Mouse (Mus musculus): ENCODE results near the gene Tmbim4. TPM values are rescaled to one million over a fixed set of nuclear protein-coding genes. Genes with fewer than 3 reads are reported as not detected.

Tmbim4 gene
- polyA plus RNA-seq, 1 experiment from 2014 or later, result 165 TPM

DNA sequence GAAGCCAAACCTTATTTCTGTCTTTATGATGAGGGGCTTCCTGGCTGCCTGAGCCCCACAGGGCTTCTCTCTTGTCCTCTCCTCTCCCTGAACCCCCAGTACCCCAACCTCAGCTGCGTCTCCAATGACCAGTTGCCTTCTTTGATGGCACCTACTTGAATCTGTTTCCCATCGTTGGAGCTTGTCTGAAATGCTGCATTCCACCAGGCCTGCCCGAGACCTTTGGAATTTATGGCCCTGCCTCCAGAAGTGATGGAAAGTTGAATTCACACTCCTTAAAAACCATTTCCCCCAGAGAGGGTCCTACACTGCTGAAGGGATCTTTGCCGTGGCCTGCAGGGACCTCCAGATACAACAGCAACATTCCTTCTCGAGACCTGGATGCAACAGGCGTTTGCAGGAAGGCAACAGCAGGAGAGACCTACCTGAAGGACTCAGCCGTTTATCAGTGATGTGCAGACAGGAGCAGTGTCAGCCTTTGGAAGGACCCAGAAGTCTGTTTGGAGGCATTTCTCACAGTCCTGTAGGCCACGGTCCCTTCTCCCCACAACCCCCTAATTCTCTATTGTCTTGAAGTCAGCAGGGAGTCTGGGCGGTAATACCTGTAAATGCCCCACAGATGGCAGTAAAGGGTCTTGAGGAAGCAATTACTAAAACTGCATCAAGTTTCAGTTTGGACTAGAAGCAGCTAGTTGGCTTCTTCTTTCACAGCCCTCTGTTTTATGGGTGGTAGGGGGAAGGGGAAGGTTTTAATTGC lies 45.8 kb downstream of the Tmbim4 start:
- H3K4me3 ChIP-seq (ENCODE audit: low read depth, low read length), result no peak overlapping the region
- no peak for ATAC-seq
- H3K4me1 ChIP-seq (ENCODE audit: insufficient read depth, low read depth, low read length), result no peaks in the 10 kb centered on the region
- H3K27ac ChIP-seq (ENCODE audit: low read length), result no peak overlapping the region
- WGBS, result 38% methylated on average over 9 of the region's 9 CpGs
- H3K4me2 ChIP-seq (replicated peaks; ENCODE audit: low read depth, low read length), result no peak overlapping the region
- TF ChIP-seq CTCF (IDR thresholded peaks at IDR 0.05) (peak; percentile 83), EP300 (IDR thresholded peaks at IDR 0.05) (no peak)
- H3K27me3 ChIP-seq (replicated peaks; ENCODE audit: insufficient read depth, low read length), result no peaks in the 10 kb centered on the region
- DNase-seq (ENCODE audit: low spot score), result peak; percentile 84
- H3K9ac ChIP-seq (replicated peaks; ENCODE audit: low read depth), result no peak overlapping the region
- no peaks in the 10 kb centered on the region for H3K36me3 ChIP-seq (ENCODE audit: insufficient read depth, low read length)
- no peaks in the 10 kb centered on the region for H3K9me3 ChIP-seq (ENCODE audit: low read length)

DNA sequence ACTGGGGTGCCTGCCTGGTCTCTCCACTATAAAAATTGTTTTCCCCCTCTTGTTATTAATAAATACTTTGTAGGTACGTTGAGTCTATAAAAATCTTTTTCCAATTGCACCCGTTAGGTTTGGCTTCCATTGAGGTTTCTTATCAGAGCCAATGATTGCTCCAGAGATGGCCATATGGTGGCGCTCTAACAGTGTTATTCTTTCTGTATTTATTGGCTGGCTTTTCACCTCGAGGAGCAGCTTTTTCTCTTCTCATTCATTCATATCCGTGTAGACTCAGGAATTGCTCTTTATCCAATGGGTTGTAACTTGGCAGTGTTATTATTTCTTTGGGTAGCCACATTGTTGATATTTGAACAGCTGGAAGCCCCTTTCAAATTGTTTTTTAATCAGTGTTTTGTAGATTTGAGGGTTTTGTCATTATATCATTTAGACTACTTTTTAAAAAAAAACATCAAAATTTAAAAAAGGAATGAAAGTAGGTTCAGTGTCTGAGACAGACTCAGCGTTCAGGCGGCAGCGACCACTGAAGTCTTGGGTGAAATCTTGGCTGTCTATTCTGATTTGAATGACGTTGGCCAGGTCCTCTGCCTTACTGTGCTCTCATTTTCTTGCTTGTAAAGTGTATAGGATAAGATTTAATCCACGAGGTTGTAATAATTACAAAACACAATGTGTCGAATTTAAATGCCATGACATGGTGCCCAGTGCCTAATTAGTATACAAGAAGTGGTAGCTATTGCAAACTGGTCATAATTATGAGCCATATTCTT lies 49.7 kb downstream of the Tmbim4 start:
- Histone ChIP-seq H3K9ac (replicated peaks; ENCODE audit: low read depth) (no peak overlapping the region), H3K9me3 (ENCODE audit: low read length) (no peaks in the 10 kb centered on the region), H3K27ac (ENCODE audit: low read length) (no peak overlapping the region), H3K4me1 (ENCODE audit: insufficient read depth, low read depth, low read length) (no peaks in the 10 kb centered on the region), H3K4me3 (ENCODE audit: low read depth, low read length) (no peak overlapping the region), H3K4me2 (replicated peaks; ENCODE audit: low read depth, low read length) (no peak overlapping the region), H3K27me3 (replicated peaks; ENCODE audit: insufficient read depth, low read length) (no peaks in the 10 kb centered on the region), H3K36me3 (ENCODE audit: insufficient read depth, low read length) (no peaks in the 10 kb centered on the region)
- no peak for ATAC-seq
- no peak for DNase-seq (ENCODE audit: low spot score)
- 57% methylated on average over 11 of the region's 11 CpGs for WGBS
- TF ChIP-seq CTCF (IDR thresholded peaks at IDR 0.05) (peak; percentile 26; the same call in 1 of the 2 replicates), EP300 (IDR thresholded peaks at IDR 0.05) (no peak)

DNA sequence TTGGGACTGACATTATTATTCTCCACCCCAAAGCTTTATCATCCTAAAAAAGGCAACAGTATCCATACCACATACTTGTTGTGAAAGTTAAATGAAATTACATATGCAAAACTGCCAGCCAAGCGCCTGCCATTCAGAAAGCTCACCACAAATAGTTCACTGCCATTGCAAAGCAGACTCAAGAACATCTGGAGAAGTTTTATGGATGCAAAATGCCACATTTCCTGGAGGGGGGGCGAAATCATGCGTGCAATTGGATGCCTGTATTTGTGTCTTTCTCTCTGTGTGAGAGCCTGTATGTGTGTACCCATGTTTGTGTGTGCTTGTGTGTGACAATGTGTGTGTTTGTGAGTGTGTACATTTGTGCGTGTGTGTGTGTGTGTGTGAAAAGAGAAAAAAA lies 50.4 kb downstream of the Tmbim4 start:
- Histone ChIP-seq H3K9me3 (ENCODE audit: low read length) (no peaks in the 10 kb centered on the region), H3K4me1 (ENCODE audit: insufficient read depth, low read depth, low read length) (no peaks in the 10 kb centered on the region), H3K27ac (ENCODE audit: low read length) (no peak overlapping the region), H3K9ac (replicated peaks; ENCODE audit: low read depth) (no peak overlapping the region), H3K4me3 (ENCODE audit: low read depth, low read length) (no peak overlapping the region), H3K27me3 (replicated peaks; ENCODE audit: insufficient read depth, low read length) (no peaks in the 10 kb centered on the region), H3K4me2 (replicated peaks; ENCODE audit: low read depth, low read length) (no peak overlapping the region), H3K36me3 (ENCODE audit: insufficient read depth, low read length) (no peaks in the 10 kb centered on the region)
- DNase-seq (ENCODE audit: low spot score), result no peak
- WGBS, result 85% methylated on average over 4 of the region's 4 CpGs
- no peak for ATAC-seq
- TF ChIP-seq CTCF (IDR thresholded peaks at IDR 0.05), result no peak
- no peak for TF ChIP-seq EP300 (IDR thresholded peaks at IDR 0.05)

DNA sequence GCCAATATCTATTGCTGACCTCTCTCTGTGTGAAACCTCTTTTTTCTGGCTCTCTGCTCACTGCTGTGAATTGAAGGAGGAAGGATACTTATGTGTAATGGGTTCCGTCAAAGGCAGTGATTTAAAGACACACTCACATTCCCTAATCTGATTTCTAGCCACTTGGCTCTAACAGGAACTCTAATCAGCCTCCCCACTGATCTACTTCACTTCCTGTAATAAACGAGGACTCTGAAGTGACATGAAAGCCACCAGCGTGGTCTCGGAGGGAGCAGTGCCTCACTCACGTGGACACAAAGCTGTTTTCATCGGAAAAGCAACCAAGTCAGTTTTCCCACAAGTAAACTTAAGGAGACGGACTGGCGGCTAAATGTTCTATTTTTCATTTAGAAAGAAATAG lies 51.4 kb downstream of the Tmbim4 start:
- Histone ChIP-seq H3K36me3 (ENCODE audit: insufficient read depth, low read length) (no peaks in the 10 kb centered on the region), H3K27ac (ENCODE audit: low read length) (no peak overlapping the region), H3K4me3 (ENCODE audit: low read depth, low read length) (no peak overlapping the region), H3K9me3 (ENCODE audit: low read length) (no peaks in the 10 kb centered on the region), H3K4me1 (ENCODE audit: insufficient read depth, low read depth, low read length) (no peaks in the 10 kb centered on the region), H3K9ac (replicated peaks; ENCODE audit: low read depth) (no peak overlapping the region), H3K4me2 (replicated peaks; ENCODE audit: low read depth, low read length) (no peak overlapping the region; the same call in 1 of the 2 replicates), H3K27me3 (replicated peaks; ENCODE audit: insufficient read depth, low read length) (no peaks in the 10 kb centered on the region)
- ATAC-seq (no peak), DNase-seq (ENCODE audit: low spot score) (no peak)
- WGBS, result 14% methylated on average over 8 of the region's 8 CpGs
- TF ChIP-seq EP300 (IDR thresholded peaks at IDR 0.05) (no peak), CTCF (IDR thresholded peaks at IDR 0.05) (no peak)

DNA sequence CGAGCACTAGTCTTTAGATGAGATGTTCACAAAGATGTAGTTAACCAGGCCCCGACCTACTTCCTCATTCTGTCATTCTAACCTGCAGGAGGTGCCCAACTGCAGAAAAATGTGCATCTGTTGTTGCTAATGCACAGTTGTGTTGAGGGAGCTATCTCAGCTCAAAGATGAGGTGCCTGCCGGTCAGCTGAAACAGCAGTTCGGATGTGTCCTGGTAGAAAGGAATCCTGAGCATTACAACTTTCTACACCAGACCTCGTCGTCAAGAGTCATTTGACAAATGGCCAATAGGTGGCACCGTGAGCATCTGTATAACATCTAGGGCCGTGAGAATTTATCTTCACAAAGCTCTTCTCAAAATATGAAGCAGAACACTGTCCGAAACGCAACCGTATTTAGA lies 55.8 kb downstream of the Tmbim4 start:
- ATAC-seq (no peak), DNase-seq (ENCODE audit: low spot score) (peak; percentile 76)
- H3K4me2 ChIP-seq (replicated peaks; ENCODE audit: low read depth, low read length), result no peak overlapping the region
- no peak overlapping the region for H3K27ac ChIP-seq (ENCODE audit: low read length)
- H3K4me1 ChIP-seq (ENCODE audit: insufficient read depth, low read depth, low read length), result no peaks in the 10 kb centered on the region
- 16% methylated on average over 11 of the region's 11 CpGs for WGBS
- no peaks in the 10 kb centered on the region for H3K27me3 ChIP-seq (replicated peaks; ENCODE audit: insufficient read depth, low read length)
- peak; percentile 75 for TF ChIP-seq CTCF (IDR thresholded peaks at IDR 0.05)
- no peak for TF ChIP-seq EP300 (IDR thresholded peaks at IDR 0.05)
- no peak overlapping the region for H3K9ac ChIP-seq (replicated peaks; ENCODE audit: low read depth)
- H3K36me3 ChIP-seq (ENCODE audit: insufficient read depth, low read length), result no peaks in the 10 kb centered on the region
- no peak overlapping the region for H3K4me3 ChIP-seq (ENCODE audit: low read depth, low read length)
- H3K9me3 ChIP-seq (ENCODE audit: low read length), result no peaks in the 10 kb centered on the region

DNA sequence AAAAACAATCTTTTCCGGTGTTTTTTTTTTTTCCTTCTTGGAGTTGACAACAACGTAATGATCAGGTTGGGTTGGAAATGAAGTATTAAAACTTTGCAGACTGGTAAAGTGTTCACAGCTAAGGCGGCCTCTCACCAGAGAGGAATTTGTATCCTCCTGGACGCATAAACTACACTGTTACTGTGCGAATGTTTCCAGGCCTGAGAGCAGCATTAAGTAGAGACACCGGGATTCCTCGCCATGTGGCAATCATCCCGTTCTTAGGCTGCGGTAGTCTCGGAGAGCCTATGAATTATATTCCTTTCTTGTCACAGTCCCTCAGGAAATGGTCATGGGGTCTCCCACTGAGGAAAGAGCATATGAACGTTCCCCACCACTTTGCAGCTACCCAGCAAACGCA lies 66.4 kb downstream of the Tmbim4 start:
- H3K36me3 ChIP-seq (ENCODE audit: insufficient read depth, low read length), result no peaks in the 10 kb centered on the region; the same call in 1 of the 2 replicates
- H3K4me1 ChIP-seq (ENCODE audit: insufficient read depth, low read depth, low read length), result peaks cover 6% of the 10 kb centered on the region; the same call in 1 of the 2 replicates
- no peak overlapping the region for H3K9ac ChIP-seq (replicated peaks; ENCODE audit: low read depth)
- H3K27me3 ChIP-seq (replicated peaks; ENCODE audit: insufficient read depth, low read length), result no peaks in the 10 kb centered on the region; the same call in 1 of the 2 replicates
- DNase-seq (ENCODE audit: low spot score) (no peak), ATAC-seq (no peak)
- WGBS, result 69% methylated on average over 12 of the region's 12 CpGs
- no peak overlapping the region for H3K4me2 ChIP-seq (replicated peaks; ENCODE audit: low read depth, low read length)
- H3K4me3 ChIP-seq (ENCODE audit: low read depth, low read length), result no peak overlapping the region
- no peaks in the 10 kb centered on the region for H3K9me3 ChIP-seq (ENCODE audit: low read length)
- TF ChIP-seq EP300 (IDR thresholded peaks at IDR 0.05) (no peak), CTCF (IDR thresholded peaks at IDR 0.05) (no peak)
- no peak overlapping the region for H3K27ac ChIP-seq (ENCODE audit: low read length)
